Mouse (Mus musculus) stomach, embryonic 16.5 days (tissue): ENCODE measurements around the gene Nsd2. TPM values are rescaled to one million over a fixed set of nuclear protein-coding genes. Genes with fewer than 3 reads are reported as not detected.

Source experiments
- microRNA-seq: library from miRNA; unstranded; fragments of <30 nt; microRNA quantifications from one replicate; pipeline ENCODE4, GENCODE M21; 2016
- polyA plus RNA-seq: library from polyadenylated mRNA; unstranded; fragments of >200 nt; fragmentation: Nextera tagmentation; extraction: Ambion mirVana; gene quantifications from 2 replicates; pipeline ENCODE4 v1.2.1, GENCODE M21; 2015

The Nsd2 gene
- polyA plus RNA-seq, 1 experiment from 2014 or later = 29.9 TPM

Small RNAs within 50 kb of the gene (microRNA-seq; reads per million reads assigned to microRNA genes)
- not detected for gene Mir7024

Other genes with a start within 250 kb of the Nsd2 start
- 50.3 and 53.3 TPM in 2 replicates for gene Fam53a, start 191.1 kb upstream of the Nsd2 start, polyA plus RNA-seq
- 0.27 and 0.51 TPM in 2 replicates for gene Gm9903, start 190.8 kb upstream of the Nsd2 start, polyA plus RNA-seq
- gene Slbp, start 168.2 kb upstream of the Nsd2 start, polyA plus RNA-seq = 174 and 190 TPM in 2 replicates
- 137 and 145 TPM in 2 replicates for gene Tacc3, start 162.6 kb upstream of the Nsd2 start, polyA plus RNA-seq
- 34.0 and 40.6 TPM in 2 replicates for gene Tmem129, start 162.3 kb upstream of the Nsd2 start, polyA plus RNA-seq
- 31.0 and 40.1 TPM in 2 replicates for gene Fgfr3, start 99.1 kb upstream of the Nsd2 start, polyA plus RNA-seq
- 35.3 and 39.3 TPM in 2 replicates for gene Letm1, start 37.9 kb upstream of the Nsd2 start, polyA plus RNA-seq
- gene Nelfa, start 115.7 kb downstream of the Nsd2 start, polyA plus RNA-seq = 46.4 and 50.1 TPM in 2 replicates
- 43.3 and 63.2 TPM in 2 replicates for gene Gm1673, start 162.7 kb downstream of the Nsd2 start, polyA plus RNA-seq
- 0.21 and 0.25 TPM in 2 replicates for gene Nat8l, start 175.3 kb downstream of the Nsd2 start, polyA plus RNA-seq